Comparison of ENCODE assay signal across 8 mouse cellular contexts in the genomic region with DNA sequence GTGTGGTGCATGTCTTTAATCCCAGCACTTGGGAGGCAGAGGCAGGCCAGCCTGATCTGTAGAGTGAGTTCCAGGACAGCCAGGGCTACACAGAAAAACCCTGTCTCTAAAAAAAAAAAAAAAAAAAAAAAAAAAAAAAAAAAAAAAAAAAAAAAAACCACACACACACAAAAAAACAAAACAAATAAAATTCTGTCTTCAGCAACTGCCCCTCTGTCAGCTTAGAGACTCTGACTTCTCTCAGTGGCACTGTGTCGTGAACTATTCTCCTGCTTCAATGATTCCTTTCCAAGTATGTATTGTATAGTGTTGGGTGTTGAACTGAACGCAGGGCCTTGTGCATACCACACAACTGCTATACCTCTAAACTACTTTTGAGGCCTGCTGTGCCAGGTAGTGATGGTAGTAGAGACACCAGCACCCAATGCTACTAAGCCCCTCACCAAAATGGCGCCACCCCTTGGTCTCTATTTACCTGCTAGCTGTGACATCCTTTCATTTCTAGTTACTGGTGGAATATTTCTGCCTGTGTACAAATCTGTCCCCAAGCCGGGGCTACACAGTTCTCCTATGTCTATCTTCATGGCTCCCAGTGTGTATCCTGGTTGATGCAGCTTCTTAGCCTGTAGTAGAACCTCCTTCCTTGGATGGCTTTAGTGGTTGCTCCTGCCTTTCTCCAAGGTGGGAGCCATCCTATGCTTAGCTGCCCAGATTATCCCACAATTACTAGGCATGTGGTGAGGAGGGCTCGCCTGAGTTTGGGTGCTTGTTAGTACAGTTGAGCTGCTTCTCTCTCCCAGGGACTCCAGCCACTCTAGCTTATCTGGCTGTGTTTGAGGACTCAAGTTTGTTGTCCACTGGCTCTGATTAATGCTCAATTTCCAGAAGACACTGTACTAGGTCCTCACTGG. TPM values are rescaled to one million over a fixed set of nuclear protein-coding genes. Genes with fewer than 3 reads are reported as not detected.
DNase-seq lines count a peak whose midpoint lies in the region; ATAC-seq and TF ChIP-seq lines count a peak whose summit lies in the region.

No protein-coding gene starts in this region.

- no peak overlapping the region for H3K27ac ChIP-seq in CH12.LX (ENCODE audit: insufficient read depth, low read depth)
- 0 out of 2 replicates have a peak overlapping the region, but pooled peaks have one; percentile 16 for H3K27ac ChIP-seq in hindbrain, embryonic 10.5 days
- no peak overlapping the region for H3K27ac ChIP-seq in midbrain, embryonic 13.5 days

- no peak for ATAC-seq in midbrain, embryonic 13.5 days

- no peaks in the 10 kb centered on the region for H3K9me3 ChIP-seq in CH12.LX (replicated peaks; ENCODE audit: low read length)
- H3K9me3 ChIP-seq in hindbrain, embryonic 10.5 days = no peaks in the 10 kb centered on the region
- no peaks in the 10 kb centered on the region for H3K9me3 ChIP-seq in midbrain, embryonic 13.5 days

- peak; percentile 33 to 36 for DNase-seq in cerebellum, postnatal 10 days
- DNase-seq in cerebellum, adult 9-11 months = no peak
- no peak for DNase-seq in CH12.LX (ENCODE audit: extremely low read depth)
- DNase-seq in hindbrain, embryonic 10.5 days (ENCODE audit: low spot score) = no peak
- no peak for DNase-seq in frontal cortex, adult 2 months (ENCODE audit: extremely low spot score in 1 of 2, low spot score in 1 of 2)
- DNase-seq in gastrocnemius, postnatal 4 days (ENCODE audit: low spot score in 2 of 2) = no peak
- no peak for DNase-seq in adrenal gland, postnatal 14 days

- peaks cover 35% of the 10 kb centered on the region for H3K79me2 ChIP-seq in CH12.LX (replicated peaks; ENCODE audit: control insufficient read depth, extremely low read depth, insufficient read depth, poor library complexity, severe bottlenecking)

- dilution Hi-C loops in CH12.LX (cut with MboI; ENCODE audit: extremely low pct_ligation_motif_present, extremely low pct_unique_long_range_greater_than_20kb, low sequenced_read_pairs) = no loop called here

- no peak for TF ChIP-seq RAD21 in CH12.LX (IDR thresholded peaks at IDR 0.05; ENCODE audit: low read depth, low read length)

- 81% methylated on average over 5 of the region's 5 CpGs for WGBS in hindbrain, embryonic 10.5 days
- WGBS in midbrain, embryonic 13.5 days = 83% methylated on average over 5 of the region's 5 CpGs

- no peak overlapping the region for H3K4me2 ChIP-seq in CH12.LX (ENCODE audit: insufficient read depth, low read depth, poor library complexity, severe bottlenecking)
- H3K4me2 ChIP-seq in midbrain, embryonic 13.5 days (replicated peaks) = peak overlapping the region; percentile 95

- in situ Hi-C loops in CH12.LX (cut with MboI; ENCODE audit: low pct_ligation_motif_present, low pct_unique_long_range_greater_than_20kb, low sequenced_read_pairs) = no loop called here

- no peak overlapping the region; the same call in 1 of the 2 replicates for H3K9ac ChIP-seq in CH12.LX (ENCODE audit: insufficient read depth, low read depth)
- peak overlapping the region; percentile 98; the same call in 1 of the 2 replicates for H3K9ac ChIP-seq in midbrain, embryonic 13.5 days (replicated peaks)

- no peaks in the 10 kb centered on the region for H3K27me3 ChIP-seq in CH12.LX (replicated peaks)
- H3K27me3 ChIP-seq in hindbrain, embryonic 10.5 days (ENCODE audit: insufficient read depth, poor library complexity, severe bottlenecking) = no peaks in the 10 kb centered on the region
- H3K27me3 ChIP-seq in midbrain, embryonic 13.5 days = no peaks in the 10 kb centered on the region

- TF ChIP-seq EP300 in CH12.LX (IDR thresholded peaks at IDR 0.05; ENCODE audit: low read length) = no peak

- H3K4me3 ChIP-seq in CH12.LX (replicated peaks in 1 of 3; ENCODE audit: low read depth in 2 of 3, low read length in 2 of 3, poor library complexity in 1 of 3) = no peak overlapping the region
- H3K4me3 ChIP-seq in hindbrain, embryonic 10.5 days = peak overlapping the region; percentile 96
- H3K4me3 ChIP-seq in midbrain, embryonic 13.5 days (replicated peaks) = peak overlapping the region; percentile 91

- TF ChIP-seq POLR2A in CH12.LX (IDR thresholded peaks at IDR 0.05; ENCODE audit: low read depth, low read length) = no peak; the same call in 1 of the 2 replicates

- no peak for TF ChIP-seq CTCF in CH12.LX (conservative IDR thresholded peaks at IDR 0.05 in 1 of 2, IDR thresholded peaks at IDR 0.05 in 1 of 2; ENCODE audit: low read depth in 2 of 2, low read length in 2 of 2)

- peaks cover 0 to 22% of the 10 kb centered on the region in 2 experiments; a peak in 2 of 4 replicates for H3K4me1 ChIP-seq in CH12.LX (ENCODE audit: control insufficient read depth in 1 of 2, insufficient read depth in 2 of 2)
- H3K4me1 ChIP-seq in hindbrain, embryonic 10.5 days (replicated peaks) = peaks cover 19% of the 10 kb centered on the region
- peaks cover 19% of the 10 kb centered on the region for H3K4me1 ChIP-seq in midbrain, embryonic 13.5 days (replicated peaks)

- peaks cover 4 to 44% of the 10 kb centered on the region in 2 experiments for H3K36me3 ChIP-seq in CH12.LX (replicated peaks in 1 of 2; ENCODE audit: control insufficient read depth in 1 of 2, insufficient read depth in 1 of 2, low read length in 1 of 2)
- H3K36me3 ChIP-seq in hindbrain, embryonic 10.5 days = peaks cover 39% of the 10 kb centered on the region
- peaks cover 22% of the 10 kb centered on the region for H3K36me3 ChIP-seq in midbrain, embryonic 13.5 days

TF ChIP-seq in CH12.LX, 34 proteins besides CTCF, POLR2A, EP300 and RAD21:
- no peak for TF ChIP-seq ZKSCAN1 (IDR thresholded peaks at IDR 0.05; ENCODE audit: borderline replicate concordance, low read depth, low read length)
- TF ChIP-seq ZNF384 (IDR thresholded peaks at IDR 0.05; ENCODE audit: low read depth, low read length) = peak; percentile 90

RNA-seq across cellular contexts. Expression of a gene that starts 3.9 kb away (rescaled TPM):
- total RNA-seq in CH12.LX (2012; rRNA removed) = 68.9 and 81.2 TPM in 2 replicates
- 47.3 and 73.0 TPM in 2 replicates for total RNA-seq in CH12.LX (2014; rRNA removed)
- 318 and 337 TPM in 2 replicates for polyA plus RNA-seq in CH12.LX (2012; ENCODE audit: insufficient read length, low read depth)
- polyA plus RNA-seq in hindbrain, embryonic 10.5 days (2016; fragmentation: Nextera tagmentation; extraction: Ambion mirVana) = 478 and 520 TPM in 2 replicates
- polyA plus RNA-seq in midbrain, embryonic 13.5 days (2015; fragmentation: Nextera tagmentation; extraction: Ambion mirVana) = 246 and 342 TPM in 2 replicates
- 169 and 180 TPM in 2 replicates for polyA plus RNA-seq in frontal cortex, adult 2 months (2012; rRNA removed)
- total RNA-seq in gastrocnemius, postnatal 4 days (2021) = 100 to 1,000 TPM; 235 to 247 TPM
- total RNA-seq in adrenal gland, postnatal 14 days (2021) = 260 TPM in 2 replicates

Comparison
In these comparisons a context has a peak if more than half of its experiments do, and no peak if none do; other contexts are left out.
1. DNase-seq: peak in cerebellum, postnatal 10 days (2 of 2); none in cerebellum, adult 9-11 months (single experiment), CH12.LX (single experiment), hindbrain, embryonic 10.5 days (single experiment), frontal cortex, adult 2 months (0 of 2), gastrocnemius, postnatal 4 days (0 of 2) and adrenal gland, postnatal 14 days (single experiment).
2. H3K4me3 ChIP-seq: peak in hindbrain, embryonic 10.5 days (single experiment) and midbrain, embryonic 13.5 days (single experiment); none in CH12.LX (0 of 3).